Mouse (Mus musculus): ENCODE data around the gene Zfp541.

The Zfp541 gene

GRCm38 (mm10) chr7:16071906-16072305, 10.3 kb downstream of the Zfp541 start:
- DNase-seq (ENCODE audit: low spot score in 2 of 2): no peak

DNA sequence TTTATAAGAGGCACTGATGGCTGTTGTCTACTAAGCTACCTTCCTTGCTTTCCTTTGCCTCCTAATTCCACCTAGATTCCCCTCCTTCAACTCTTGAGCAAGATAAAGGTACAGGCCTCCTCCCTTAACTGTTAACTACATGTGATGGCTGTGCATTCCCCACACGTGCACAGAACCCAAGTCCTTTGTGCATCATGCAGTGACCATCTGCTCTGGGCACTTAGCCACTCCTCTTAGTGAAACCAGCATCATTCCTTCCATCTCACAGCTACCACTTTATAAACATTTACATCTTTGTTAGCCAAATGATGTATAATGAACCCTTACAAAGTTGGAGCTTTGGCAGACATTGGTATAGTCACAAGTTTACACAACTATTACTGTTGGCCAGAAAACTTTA, 18.3 kb downstream of the Zfp541 start:
- DNase-seq (ENCODE audit: low spot score in 2 of 2): no peak

- no peak for DNase-seq (ENCODE audit: low spot score in 2 of 2)
These were observed 19.0 kb downstream of the Zfp541 start for GRCm38 (mm10) chr7:16080581-16080980.

DNA sequence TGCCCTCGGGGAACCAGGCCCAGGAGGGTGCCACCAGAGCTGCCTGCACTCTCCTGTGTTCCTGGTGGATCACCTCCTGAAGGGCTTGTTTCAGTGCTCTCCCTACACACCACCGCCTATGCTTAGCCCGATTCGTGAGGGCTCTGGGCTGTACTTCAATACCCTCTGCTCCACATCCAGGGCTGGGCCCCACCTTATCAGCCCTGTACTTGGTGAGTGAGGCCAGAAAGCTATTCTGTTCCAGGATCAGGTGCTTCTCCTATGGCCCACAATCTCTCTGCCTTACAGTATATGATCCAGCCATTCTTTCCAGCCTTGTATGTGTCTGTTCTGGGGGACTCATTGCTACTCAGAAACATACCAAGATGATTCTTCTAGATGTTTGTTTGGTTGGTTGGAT, 21.7 kb downstream of the Zfp541 start:
- no peak for DNase-seq (ENCODE audit: low spot score in 2 of 2)

DNA sequence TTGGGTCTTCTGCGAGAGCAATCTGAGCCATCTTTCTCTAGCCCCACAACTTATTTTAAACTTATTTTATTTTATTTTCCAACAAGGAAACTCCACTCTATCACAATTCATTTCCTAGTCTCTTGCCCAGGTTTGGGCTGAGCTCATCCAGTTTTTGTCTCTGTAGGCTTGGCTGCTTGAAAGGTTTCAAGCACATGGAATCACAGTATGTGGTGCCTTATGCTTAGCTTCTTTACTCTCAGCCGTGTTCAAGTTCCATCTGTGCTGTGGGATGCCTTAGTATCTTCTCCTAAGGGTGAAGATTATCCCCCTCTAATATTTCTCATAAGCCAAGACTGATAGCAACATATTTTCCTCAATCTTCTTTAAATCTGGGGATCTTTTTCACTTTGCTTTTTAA, 26.0 kb downstream of the Zfp541 start:
- no peak for DNase-seq (ENCODE audit: low spot score in 2 of 2)

DNA sequence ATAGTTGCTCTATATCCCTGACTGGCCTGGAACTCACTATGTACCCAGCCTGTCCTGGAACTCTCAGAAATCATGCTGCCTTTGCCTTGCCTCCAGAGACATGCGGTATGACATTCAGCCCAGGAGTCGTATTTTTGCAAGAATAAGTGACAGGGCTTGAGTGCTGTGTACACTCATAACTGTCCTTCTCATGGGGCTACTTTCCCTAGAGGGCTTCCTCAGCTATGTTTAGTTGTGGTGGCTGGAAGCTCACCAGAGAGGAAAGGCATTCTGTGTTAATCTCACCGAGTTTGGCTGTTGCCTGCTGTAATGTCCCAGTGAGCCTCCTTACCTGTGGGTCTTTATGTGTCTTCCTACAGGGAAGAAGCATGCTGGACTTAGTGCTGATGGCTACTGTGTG, 33.0 kb downstream of the Zfp541 start:
- no peak for DNase-seq (ENCODE audit: low spot score in 2 of 2)

DNA sequence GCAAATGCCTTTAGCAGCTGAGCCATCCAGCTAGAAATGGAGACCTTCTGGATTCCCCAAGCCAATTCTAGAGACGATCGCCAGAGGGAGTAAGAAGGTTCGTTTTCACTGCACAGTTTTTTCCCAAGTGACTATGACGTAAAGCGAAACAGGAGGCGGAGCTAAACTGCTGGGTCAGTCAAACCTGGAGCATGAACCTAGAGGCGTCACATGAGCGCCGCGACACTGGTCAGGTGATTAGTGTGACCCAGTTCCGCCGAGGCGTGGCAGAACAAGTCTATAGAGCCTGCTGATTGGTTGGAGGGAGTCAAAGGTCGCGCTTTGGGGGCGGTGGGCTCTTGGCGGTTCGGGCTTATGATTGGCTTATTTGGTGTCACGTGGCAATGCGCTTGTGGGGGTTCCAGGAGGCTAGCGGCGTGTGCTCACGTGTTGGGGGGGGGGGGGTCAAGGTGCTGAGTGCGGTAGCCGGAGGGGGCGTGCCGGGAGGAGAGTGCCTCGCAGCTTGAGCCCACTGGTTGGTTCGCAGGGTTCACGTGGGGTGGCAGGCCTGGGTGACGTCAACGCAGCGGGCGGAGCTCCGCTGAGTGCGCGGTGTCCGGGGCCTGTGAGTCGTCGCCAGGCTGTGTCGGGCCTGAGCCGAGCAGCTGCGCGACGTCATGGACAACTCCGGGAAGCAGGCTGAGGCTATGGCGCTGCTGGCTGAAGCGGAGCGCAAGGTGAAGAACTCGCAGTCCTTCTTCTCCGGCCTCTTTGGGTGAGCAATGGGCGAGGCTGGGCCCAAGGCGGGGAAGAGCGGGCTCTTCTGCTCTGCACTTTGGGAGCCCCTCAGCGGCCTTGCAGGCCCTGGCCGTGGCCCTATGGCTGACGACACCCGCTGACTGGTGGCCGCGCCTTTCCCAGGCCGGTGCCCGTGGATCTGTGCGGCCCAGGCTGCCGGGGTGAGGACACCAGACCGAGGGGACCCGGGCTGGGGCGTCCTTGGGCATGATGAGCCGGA, 36.7 kb downstream of the Zfp541 start, which contains the start of gene Napa:
Napa (plus strand) TSS at position 438 of the 997 bp plus-strand sequence.
- DNase-seq (ENCODE audit: low spot score in 2 of 2): peak; percentile 92 to 95

GRCm38 (mm10) chr7:16099901-16100300, 38.3 kb downstream of the Zfp541 start:
- no peak for DNase-seq (ENCODE audit: low spot score in 2 of 2)

DNA sequence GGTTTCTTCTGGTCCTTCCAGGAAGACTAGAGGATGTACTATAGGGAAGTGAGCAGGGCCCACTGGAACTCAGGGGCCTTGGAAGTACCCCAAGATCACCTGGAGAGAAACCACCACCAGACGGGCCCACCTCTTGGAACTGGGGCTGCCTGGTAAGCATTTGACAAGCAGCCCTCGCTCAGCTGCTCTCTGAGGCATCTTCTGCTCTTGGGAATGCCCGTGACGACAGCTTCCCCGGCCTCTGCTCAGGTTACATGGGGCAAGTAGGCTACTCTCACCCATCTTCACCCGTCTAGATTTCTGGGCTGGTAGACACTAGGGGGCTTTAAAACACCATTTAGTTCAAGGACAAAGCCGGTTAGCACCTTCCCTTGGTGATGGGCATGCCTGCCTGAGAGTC, 39.5 kb downstream of the Zfp541 start:
- no peak for DNase-seq (ENCODE audit: low spot score in 2 of 2)

DNA sequence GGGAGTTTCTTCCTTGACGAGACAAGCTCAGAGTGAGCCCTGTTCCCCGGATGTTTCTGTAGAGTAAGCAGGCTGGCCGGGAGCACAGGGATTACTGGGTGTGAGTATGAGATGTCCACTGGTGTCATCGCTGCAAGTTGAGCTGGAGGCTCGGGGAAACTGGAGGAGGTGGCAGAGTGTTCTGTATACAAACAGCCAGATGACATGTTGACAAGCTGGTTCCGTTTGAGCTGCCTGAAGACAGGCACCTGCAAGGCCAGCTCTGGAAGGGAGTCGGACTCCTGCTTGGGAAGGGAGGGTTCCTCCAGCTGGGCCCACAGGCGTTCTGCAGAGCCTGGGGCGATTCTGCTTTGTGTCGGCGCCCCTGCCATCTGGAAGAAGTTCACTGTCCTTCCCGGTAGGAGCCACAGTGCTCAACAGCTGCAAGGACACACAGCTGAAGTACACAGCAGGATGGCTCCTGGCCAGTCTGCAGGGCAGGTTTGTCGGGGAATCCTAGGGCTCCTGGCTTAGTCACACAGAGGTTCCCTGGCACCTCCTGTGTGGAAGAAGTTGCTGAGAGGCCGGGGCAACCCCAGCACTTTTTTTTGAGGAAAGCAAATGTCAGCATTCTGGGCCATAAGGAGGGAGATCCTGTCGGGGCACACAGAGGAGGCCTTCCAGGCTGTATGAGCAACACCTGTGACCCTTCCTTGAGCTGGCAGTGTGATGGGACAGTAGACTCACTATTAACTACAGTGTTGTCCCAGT, 40.3 kb downstream of the Zfp541 start:
- no peak for DNase-seq (ENCODE audit: low spot score in 2 of 2)

- no peak for DNase-seq (ENCODE audit: low spot score in 2 of 2)
These were observed 41.1 kb downstream of the Zfp541 start for GRCm38 (mm10) chr7:16102686-16103226.

- DNase-seq (ENCODE audit: low spot score in 2 of 2): no peak
These were observed 42.1 kb downstream of the Zfp541 start for GRCm38 (mm10) chr7:16103760-16104159.

GRCm38 (mm10) chr7:16104611-16105388, 43.2 kb downstream of the Zfp541 start:
- DNase-seq (ENCODE audit: low spot score in 2 of 2): no peak

- DNase-seq (ENCODE audit: low spot score in 2 of 2): no peak
These were observed 47.4 kb downstream of the Zfp541 start for GRCm38 (mm10) chr7:16108886-16109542.

- DNase-seq (ENCODE audit: low spot score in 2 of 2): no peak
These were observed 48.5 kb downstream of the Zfp541 start for GRCm38 (mm10) chr7:16110158-16110557.

DNA sequence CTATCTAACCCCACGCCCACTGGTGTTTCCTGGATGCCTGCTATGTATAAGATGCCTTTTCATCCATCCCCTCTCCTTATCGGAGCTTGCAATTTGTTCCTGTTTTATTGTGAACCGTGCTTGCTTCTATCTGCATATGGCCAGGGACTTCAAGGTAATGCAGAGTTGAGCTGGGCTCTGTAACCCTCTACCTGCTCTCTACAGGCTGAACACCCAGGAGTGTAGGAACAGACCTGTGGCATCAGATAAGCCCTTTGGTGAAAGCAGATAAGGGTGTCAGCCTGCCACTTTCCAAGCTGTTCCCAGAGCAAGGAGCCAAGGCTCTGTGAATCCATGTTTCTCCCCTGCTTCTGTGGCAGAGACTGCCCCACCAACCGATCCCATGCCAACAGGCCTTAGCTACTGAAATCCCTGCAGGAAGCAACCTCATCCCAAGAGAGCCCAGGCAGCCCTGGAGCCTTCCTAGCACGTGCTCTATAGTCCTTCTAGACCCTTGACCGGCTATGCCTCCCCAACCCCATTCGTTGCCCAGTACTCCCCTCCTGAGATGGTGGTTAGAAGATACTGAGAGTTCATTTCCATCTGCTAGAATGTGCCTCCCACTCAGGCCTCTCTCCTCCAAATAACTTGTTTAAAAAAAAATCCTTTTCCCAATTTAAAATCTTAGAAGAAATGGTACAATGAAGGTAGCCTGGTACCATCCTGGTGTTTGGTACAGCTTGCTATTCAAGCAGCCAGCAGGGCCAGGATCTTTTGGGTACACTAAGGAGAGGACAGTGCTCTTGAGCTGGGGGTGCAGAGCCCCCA, 49.9 kb downstream of the Zfp541 start:
- no peak for DNase-seq (ENCODE audit: low spot score in 2 of 2)

DNA sequence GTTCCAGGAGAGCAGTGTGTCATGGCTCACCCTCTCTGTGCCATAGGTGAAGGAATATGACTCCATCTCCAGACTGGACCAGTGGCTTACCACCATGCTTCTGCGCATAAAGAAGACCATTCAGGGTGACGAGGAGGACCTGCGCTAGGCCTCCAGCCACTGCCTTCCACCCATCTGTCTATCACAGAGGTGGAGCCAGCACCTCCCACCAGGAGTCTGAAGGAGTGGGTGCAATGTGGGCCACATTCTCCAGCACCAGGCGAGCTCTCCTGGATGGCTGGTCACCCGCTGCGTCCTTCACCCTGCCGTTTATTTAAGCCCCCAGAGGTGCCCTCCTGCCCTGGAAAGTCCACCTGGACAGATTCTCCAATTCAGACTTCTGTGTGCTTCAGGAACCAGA, 54.8 kb downstream of the Zfp541 start:
- no peak for DNase-seq (ENCODE audit: low spot score in 2 of 2)

DNA sequence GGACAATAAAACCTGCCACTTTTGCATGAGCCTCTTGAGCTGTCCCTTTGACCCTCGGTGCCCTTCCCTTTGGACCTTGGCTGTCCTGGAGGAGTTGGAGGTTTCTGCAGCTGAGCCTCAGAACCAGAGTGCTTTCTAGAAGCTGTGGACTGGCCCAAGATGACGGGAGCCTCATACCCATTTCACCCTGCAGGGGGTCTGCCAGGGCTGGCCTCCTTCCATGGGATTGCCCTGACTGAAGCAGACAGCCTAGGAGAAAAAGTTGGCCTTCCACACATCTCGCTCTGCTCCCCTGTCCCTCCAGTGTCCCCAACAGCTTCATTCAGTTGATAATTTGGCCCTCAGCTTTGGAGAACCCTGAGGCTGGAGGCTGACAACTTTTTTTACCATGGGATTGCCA, 55.5 kb downstream of the Zfp541 start:
- no peak for DNase-seq (ENCODE audit: low spot score in 2 of 2)

- DNase-seq (ENCODE audit: low spot score in 2 of 2): peak; percentile 69 to 86
These were observed 58.1 kb downstream of the Zfp541 start, which contains the start of gene Kptn for GRCm38 (mm10) chr7:16119569-16120261. Gene Kptn, plus strand, starts transcription at chr7:16119895.

- no peak for DNase-seq (ENCODE audit: low spot score in 2 of 2)
These were observed 58.6 kb downstream of the Zfp541 start for GRCm38 (mm10) chr7:16120262-16120600.
